Comparison of ENCODE assay signal across 22 mouse cellular contexts in genomic region chr2:93448774-93449173, GRCm38 (mm10). TPM values are rescaled to one million over a fixed set of nuclear protein-coding genes. Genes with fewer than 3 reads are reported as not detected.
A peak's percentile ranks its signal among the peaks of the same experiment; 100 is the strongest.
DNase-seq lines count a peak whose midpoint lies in the region; TF ChIP-seq lines count a peak whose summit lies in the region.
"Had no signal": no experiment of that assay in that cellular context is flagged by ENCODE, and none has a peak within 500 bp of the region (broad histone marks: within the 10 kb centered on the region; RNA-seq: fewer than 3 reads in every experiment).

No protein-coding gene starts in this region.

- no peaks in the 10 kb centered on the region for H3K27me3 ChIP-seq in kidney, adult 2 months (replicated peaks; ENCODE audit: control insufficient read depth, insufficient read depth, low read length)
- peaks cover 7% of the 10 kb centered on the region for H3K27me3 ChIP-seq in limb, embryonic 10.5 days (ENCODE audit: low read depth, poor library complexity, severe bottlenecking)
- no peaks in the 10 kb centered on the region for H3K27me3 ChIP-seq in small intestine, adult 2 months (ENCODE audit: control insufficient read depth, insufficient read depth, low read length)
- H3K27me3 ChIP-seq: embryonic facial prominence, embryonic 12.5 days; limb, embryonic 12.5 days had no signal

- intact Hi-C loops in gastrocnemius, adult 2 months (cut with DNase I), result no loop called here

- 77% methylated on average over 5 of the region's 5 CpGs for WGBS in kidney, adult 2 months
- 51% methylated on average over 5 of the region's 5 CpGs for WGBS in limb, embryonic 10.5 days
- WGBS in small intestine, adult 2 months, result 71% methylated on average over 5 of the region's 5 CpGs

- H3K36me3 ChIP-seq in kidney, adult 2 months (ENCODE audit: control insufficient read depth, insufficient read depth, low read length), result no peaks in the 10 kb centered on the region
- no peaks in the 10 kb centered on the region for H3K36me3 ChIP-seq in limb, embryonic 10.5 days
- peaks cover 17% of the 10 kb centered on the region for H3K36me3 ChIP-seq in small intestine, adult 2 months (ENCODE audit: control insufficient read depth, insufficient read depth, low read length)
- H3K36me3 ChIP-seq: embryonic facial prominence, embryonic 12.5 days; limb, embryonic 12.5 days; neural tube, embryonic 12.5 days had no signal

- no peak for DNase-seq in kidney, adult 2 months
- no peak for DNase-seq in kidney, adult 8-10 months
- peak; percentile 38 to 63 for DNase-seq in spleen, postnatal 10 days (ENCODE audit: low spot score in 2 of 2)
- DNase-seq in spleen, adult 12 weeks (ENCODE audit: low spot score), result no peak
- no peak for DNase-seq in limb, embryonic 10.5 days (ENCODE audit: low spot score)
- no peak for DNase-seq in gastrocnemius, adult 2 months
- no peak for DNase-seq in retina, postnatal 1 day
- DNase-seq: B cell, adult 2 months; cerebellum, adult 9-10 months; heart, adult 11 months; heart, postnatal 36 days; kidney, adult 18-20 months; kidney, postnatal 36 days; lung, embryonic 14.5 days; right cerebral cortex, adult 18-20 months; spleen, adult 18-20 months; thymus, postnatal 25 days had no signal

- 0 out of 2 replicates have a peak overlapping the region, but pooled peaks have one; percentile 7 for H3K27ac ChIP-seq in kidney, adult 2 months (ENCODE audit: insufficient read depth, low read depth, low read length)
- 0 out of 2 replicates have a peak overlapping the region, but pooled peaks have one; percentile 16 for H3K27ac ChIP-seq in limb, embryonic 10.5 days
- 0 out of 2 replicates have a peak overlapping the region, but pooled peaks have one; percentile 11 for H3K27ac ChIP-seq in small intestine, adult 2 months (ENCODE audit: insufficient read depth, low read depth, low read length)
- H3K27ac ChIP-seq in gastrocnemius, adult 2 months, result no peak overlapping the region
- H3K27ac ChIP-seq: embryonic facial prominence, embryonic 12.5 days; limb, embryonic 12.5 days; macrophage; neural tube, embryonic 12.5 days had no signal

- no peak for TF ChIP-seq CTCF in kidney, adult 2 months (conservative IDR thresholded peaks at IDR 0.05; ENCODE audit: insufficient read depth, insufficient read length, low read depth, low read length)
- no peak for TF ChIP-seq CTCF in small intestine, adult 2 months (IDR thresholded peaks at IDR 0.05; ENCODE audit: extremely low read depth, insufficient read length, insufficient replicate concordance, low read depth, low read length)
- TF ChIP-seq CTCF in gastrocnemius, adult 2 months (IDR thresholded peaks at IDR 0.05), result no peak

- peaks cover 69% of the 10 kb centered on the region for H3K4me1 ChIP-seq in kidney, adult 2 months (ENCODE audit: control insufficient read depth, insufficient read depth, low read length)
- H3K4me1 ChIP-seq in limb, embryonic 10.5 days, result peaks cover 73% of the 10 kb centered on the region
- H3K4me1 ChIP-seq in small intestine, adult 2 months (ENCODE audit: control insufficient read depth, insufficient read depth, insufficient read length, low read length), result peaks cover 90% of the 10 kb centered on the region

- no peaks in the 10 kb centered on the region for H3K9me3 ChIP-seq in limb, embryonic 10.5 days (replicated peaks)
- H3K9me3 ChIP-seq: embryonic facial prominence, embryonic 12.5 days; limb, embryonic 12.5 days; neural tube, embryonic 12.5 days had no signal

- TF ChIP-seq POLR2A in kidney, adult 2 months (IDR thresholded peaks at IDR 0.05; ENCODE audit: low read depth, low read length), result no peak
- no peak for TF ChIP-seq POLR2A in small intestine, adult 2 months (IDR thresholded peaks at IDR 0.05; ENCODE audit: low read depth, low read length)

- H3K4me3 ChIP-seq in kidney, adult 2 months (ENCODE audit: insufficient read depth, low read depth, low read length), result no peak overlapping the region
- H3K4me3 ChIP-seq in limb, embryonic 10.5 days, result no peak overlapping the region
- no peak overlapping the region for H3K4me3 ChIP-seq in small intestine, adult 2 months (ENCODE audit: low read depth, low read length)
- no peak overlapping the region for H3K4me3 ChIP-seq in gastrocnemius, adult 2 months
- H3K4me3 ChIP-seq: embryonic facial prominence, embryonic 12.5 days; limb, embryonic 12.5 days; neural tube, embryonic 12.5 days had no signal

RNA-seq across cellular contexts. Expression of gene Cd82, which starts 14.2 kb away (rescaled TPM):
- polyA plus RNA-seq in kidney, adult 2 months (2012; rRNA removed), result 200 and 223 TPM in 2 replicates
- polyA plus RNA-seq in limb, embryonic 10.5 days (2016; fragmentation: Nextera tagmentation; extraction: Ambion mirVana), result 4.1 and 7.2 TPM in 2 replicates
- polyA plus RNA-seq in small intestine, adult 2 months (2012; rRNA removed), result 123 and 433 TPM in 2 replicates
- 10 to 100 TPM in 1 of 2 experiments, 1 to 10 TPM in 1; 6.6 to 17.8 TPM for total RNA-seq in gastrocnemius, adult 2 months (2021)

Comparison
In these comparisons a context has a peak if more than half of its experiments do, and no peak if none do; other contexts are left out.
1. DNase-seq: peak in spleen, postnatal 10 days (2 of 2); none in kidney, adult 2 months (single experiment), kidney, adult 8-10 months (0 of 2), spleen, adult 12 weeks (single experiment), limb, embryonic 10.5 days (single experiment), gastrocnemius, adult 2 months (single experiment) and retina, postnatal 1 day (single experiment).
2. RNA of gene Cd82, which starts 14.2 kb away (polyA plus RNA-seq): 123 to 433 TPM in small intestine, adult 2 months and 200 to 223 TPM in kidney, adult 2 months; 4.1 to 7.2 TPM in limb, embryonic 10.5 days; every median in the first group is over 10 times any median in the second.